Mouse (Mus musculus) hindbrain, embryonic 12.5 days (tissue): Measurements from ENCODE around the gene Stub1. TPM values are rescaled to one million over a fixed set of nuclear protein-coding genes. Genes with fewer than 3 reads are reported as not detected.
"Not testable (repeated sequence)": the region's sequence is repeated elsewhere in the genome, so short reads cannot be mapped to it uniquely, and the experiment has no call there.

Source experiments
- ATAC-seq: fragments of 200-750 bp; cut with Nextera tagmentation; 2 replicates; pipeline ENCODE4 v1.8.0; 2017; ENCODE audit warnings: moderate TSS enrichment; ENCODE audit not compliant: low FRiP score
- H3K27ac ChIP-seq: fragments of 300-500 bp; sonication (generic); 2 replicates; pipeline ENCODE4 v1.5.1; 2016; ENCODE audit warnings: mild to moderate bottlenecking
- H3K27me3 ChIP-seq: fragments of 300-500 bp; sonication (generic); 2 replicates; pipeline ENCODE4 v1.6.1; 2016; ENCODE audit warnings: mild to moderate bottlenecking
- H3K36me3 ChIP-seq: fragments of 300-500 bp; sonication (generic); 2 replicates; pipeline ENCODE4 v1.6.1; 2016; ENCODE audit warnings: mild to moderate bottlenecking
- H3K4me1 ChIP-seq: fragments of 300-500 bp; sonication (generic); 2 replicates; pipeline ENCODE4 v1.6.1; 2016
- H3K4me2 ChIP-seq: fragments of 300-500 bp; sonication (generic); replicated peaks from 2 replicates; pipeline ENCODE4 v1.6.1; 2016; ENCODE audit warnings: mild to moderate bottlenecking
- H3K4me3 ChIP-seq: fragments of 300-500 bp; sonication (generic); 2 replicates; pipeline ENCODE4 v1.5.1; 2016; ENCODE audit warnings: mild to moderate bottlenecking
- H3K9ac ChIP-seq: fragments of 300-500 bp; sonication (generic); 2 replicates; pipeline ENCODE4 v1.6.1; 2016; ENCODE audit warnings: mild to moderate bottlenecking, moderate library complexity
- H3K9me3 ChIP-seq: fragments of 300-500 bp; sonication (generic); replicated peaks from 2 replicates; pipeline ENCODE4 v1.6.1; 2016; ENCODE audit warnings: mild to moderate bottlenecking
- WGBS: fragments of 180-500 bp; shearing (Covaris S2); methylation state at CpG from one replicate; pipeline ENCODE4 v1.1.7; 2016; 5-methylcytosine and 5-hydroxymethylcytosine counted together
- polyA plus RNA-seq: library from polyadenylated mRNA; unstranded; fragments of >200 nt; fragmentation: Nextera tagmentation; extraction: Ambion mirVana; gene quantifications from 2 replicates; pipeline ENCODE4 v1.2.1, GENCODE M21; 2016

Stub1 gene
- polyA plus RNA-seq, 1 experiment from 2014 or later, result 291 TPM

DNA sequence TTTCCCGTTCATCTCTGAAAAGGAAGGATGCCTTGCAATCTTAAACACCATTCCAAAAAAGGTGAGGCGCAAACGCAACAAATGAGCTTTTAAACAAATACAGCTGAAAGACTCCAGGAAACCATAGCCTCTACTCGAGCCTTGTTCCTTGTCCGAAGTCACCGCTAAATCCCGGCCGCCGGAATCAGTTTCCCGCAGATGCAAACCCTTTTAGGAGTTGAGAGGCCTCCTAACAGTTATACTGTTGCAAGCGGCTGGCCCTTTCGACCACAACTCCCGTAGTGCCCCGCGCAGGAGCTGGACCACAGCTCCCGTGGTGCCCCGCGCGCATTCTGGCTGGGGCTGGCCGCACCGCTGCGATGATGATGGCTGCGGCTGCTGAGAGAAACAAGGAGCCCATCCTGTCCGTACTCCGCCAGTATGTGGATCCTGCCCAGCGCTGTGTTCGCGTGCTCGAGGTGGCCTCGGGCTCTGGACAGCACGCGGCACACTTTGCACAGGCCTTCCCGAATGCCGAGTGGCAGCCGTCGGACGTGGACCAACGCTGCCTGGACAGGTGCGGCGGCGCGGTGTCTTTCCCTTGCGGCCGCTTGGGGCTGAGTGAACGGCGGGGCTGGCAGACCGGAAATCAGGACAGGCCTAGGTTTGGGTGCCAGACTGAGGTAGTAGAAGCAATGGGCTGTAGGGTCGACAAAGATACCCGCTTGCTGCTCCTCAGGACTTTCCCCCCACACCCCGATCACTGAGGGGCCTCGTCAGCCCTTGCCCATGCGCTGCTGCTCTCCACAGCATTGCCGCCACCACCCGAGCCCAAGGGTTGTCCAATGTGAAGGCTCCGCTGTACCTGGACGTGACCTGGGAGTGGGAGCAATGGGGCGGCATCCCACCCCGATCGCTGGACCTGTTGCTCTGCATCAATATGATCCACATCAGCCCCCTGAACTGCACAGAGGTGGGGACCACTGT is 42.2 kb upstream of the Stub1 start:
- peak; percentile 93 for ATAC-seq
- peak overlapping the region; percentile 79 for H3K4me3 ChIP-seq
- 2% methylated on average over 59 of the region's 59 CpGs for WGBS
- peaks cover 28% of the 10 kb centered on the region for H3K4me1 ChIP-seq
- H3K9me3 ChIP-seq, result no peaks in the 10 kb centered on the region
- H3K36me3 ChIP-seq, result peaks cover 16% of the 10 kb centered on the region
- H3K9ac ChIP-seq, result peak overlapping the region; percentile 81
- H3K27me3 ChIP-seq, result no peaks in the 10 kb centered on the region
- peak overlapping the region; percentile 93 for H3K4me2 ChIP-seq
- peak overlapping the region; percentile 96 for H3K27ac ChIP-seq

DNA sequence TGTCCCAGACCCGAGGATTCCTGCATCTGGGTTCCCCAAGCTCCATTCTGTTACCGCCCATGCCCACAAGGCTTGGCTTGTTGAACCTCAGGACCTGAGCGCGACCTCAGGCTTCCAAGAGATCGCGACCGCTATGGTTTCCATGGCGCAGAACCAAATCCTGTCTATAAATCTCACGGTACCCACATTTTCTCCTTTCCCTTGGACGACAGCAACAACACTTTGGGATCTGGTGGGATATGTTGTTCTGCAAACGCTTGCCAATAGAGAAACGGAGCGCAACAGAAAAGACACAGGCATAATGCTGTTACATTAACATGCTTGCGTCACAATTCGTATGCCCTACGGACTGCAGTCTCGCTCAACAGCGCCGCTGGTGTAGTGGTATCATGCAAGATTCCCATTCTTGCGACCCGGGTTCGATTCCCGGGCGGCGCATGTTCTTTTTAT is 41.5 kb upstream of the Stub1 start, which contains the start of gene Mettl26:
Gene Mettl26, plus strand, starts transcription at position 354 of the 450 bp plus-strand sequence.
- no peaks in the 10 kb centered on the region for H3K9me3 ChIP-seq
- WGBS, result under 1% methylated on average over 25 of the region's 25 CpGs
- H3K27ac ChIP-seq, result peak within 1 kb of the TSS; percentile 96
- peak; percentile 73 for ATAC-seq
- peak within 1 kb of the TSS; percentile 79 for H3K4me3 ChIP-seq
- peak within 1 kb of the TSS; percentile 81 for H3K9ac ChIP-seq
- peaks cover 23% of the 10 kb centered on the region for H3K4me1 ChIP-seq
- H3K4me2 ChIP-seq, result peak within 1 kb of the TSS; percentile 93
- peaks cover 16% of the 10 kb centered on the region for H3K36me3 ChIP-seq
- H3K27me3 ChIP-seq, result no peaks in the 10 kb centered on the region

DNA sequence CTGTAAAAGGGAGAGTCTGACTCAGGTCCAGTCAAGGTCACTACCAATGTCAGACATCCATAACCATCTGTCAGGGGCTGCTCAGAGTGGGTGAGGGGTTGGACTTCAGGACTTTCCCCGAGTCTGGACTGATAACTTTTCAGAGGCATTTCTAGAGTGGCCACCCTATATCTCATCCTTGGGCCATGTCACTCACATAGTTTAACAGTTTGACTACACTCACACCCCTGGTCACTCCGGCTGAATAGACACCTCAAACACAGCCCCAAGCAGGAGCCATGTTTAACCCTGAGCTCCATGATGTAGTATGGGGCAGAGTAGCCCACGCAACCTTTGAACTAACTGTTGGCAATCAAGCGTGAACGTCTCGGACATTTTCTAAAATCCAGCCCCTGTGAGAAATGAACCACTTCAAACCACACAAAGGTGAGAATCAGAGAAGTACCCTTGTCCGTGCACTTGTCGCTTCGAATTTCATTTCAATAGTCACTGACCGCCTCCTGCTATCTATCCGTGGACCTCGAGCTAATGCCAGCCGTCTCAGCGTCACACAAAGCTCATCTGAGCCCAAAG is 41.0 kb upstream of the Stub1 start:
- Histone ChIP-seq H3K4me2 (peak overlapping the region; percentile 93), H3K4me3 (peak overlapping the region; percentile 79), H3K27me3 (no peaks in the 10 kb centered on the region), H3K9ac (peak overlapping the region; percentile 59), H3K4me1 (peaks cover 23% of the 10 kb centered on the region), H3K36me3 (peaks cover 15% of the 10 kb centered on the region), H3K9me3 (no peaks in the 10 kb centered on the region), H3K27ac (peak overlapping the region; percentile 96)
- 8% methylated on average over 14 of the region's 14 CpGs for WGBS
- ATAC-seq, result no peak; the same call in 1 of the 2 replicates

DNA sequence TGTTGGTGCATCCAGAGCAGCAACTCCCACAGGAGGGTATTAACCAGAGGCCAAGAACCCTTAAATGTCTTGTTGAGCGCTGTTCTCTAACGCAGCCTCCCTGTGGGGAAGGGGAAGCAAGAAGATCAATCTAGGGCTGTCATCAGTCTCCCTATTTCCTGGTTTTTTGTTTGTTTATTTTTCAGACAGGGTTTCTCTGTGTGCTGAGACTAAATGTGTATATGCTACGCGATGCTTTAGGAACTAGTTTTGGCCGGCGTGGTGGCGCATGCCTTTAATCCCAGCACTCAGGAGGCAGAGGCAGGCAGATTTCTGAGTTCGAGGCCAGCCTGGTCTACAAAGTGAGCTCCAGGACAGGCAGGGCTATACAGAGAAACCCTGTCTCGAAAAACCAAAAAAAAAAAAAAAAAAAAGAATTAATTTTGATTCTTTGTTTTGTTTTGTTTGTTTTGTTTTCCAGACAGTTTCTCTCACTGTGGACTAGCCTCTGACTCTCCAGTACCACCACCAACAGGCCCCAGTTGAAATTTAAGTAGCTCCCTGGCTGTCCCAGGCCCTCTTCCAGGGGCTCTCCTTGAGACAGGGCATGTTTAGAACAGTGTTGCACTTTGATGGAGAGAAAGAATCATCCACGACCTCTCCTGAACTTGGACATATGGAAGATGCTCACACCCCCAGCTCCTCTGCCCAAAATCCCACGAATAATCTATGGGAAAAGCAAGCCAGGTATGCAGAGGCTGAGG is 40.4 kb upstream of the Stub1 start:
- Histone ChIP-seq H3K4me3 (peak overlapping the region; percentile 79; the same call in 1 of the 2 replicates), H3K27me3 (no peaks in the 10 kb centered on the region), H3K9ac (peak overlapping the region; percentile 59; the same call in 1 of the 2 replicates), H3K27ac (0 out of 2 replicates have a peak overlapping the region, but pooled peaks have one; percentile 96), H3K4me2 (peak overlapping the region; percentile 93), H3K36me3 (peaks cover 8% of the 10 kb centered on the region), H3K4me1 (peaks cover 25% of the 10 kb centered on the region), H3K9me3 (no peaks in the 10 kb centered on the region)
- 70% methylated on average over 11 of the region's 11 CpGs for WGBS
- ATAC-seq, result no peak

DNA sequence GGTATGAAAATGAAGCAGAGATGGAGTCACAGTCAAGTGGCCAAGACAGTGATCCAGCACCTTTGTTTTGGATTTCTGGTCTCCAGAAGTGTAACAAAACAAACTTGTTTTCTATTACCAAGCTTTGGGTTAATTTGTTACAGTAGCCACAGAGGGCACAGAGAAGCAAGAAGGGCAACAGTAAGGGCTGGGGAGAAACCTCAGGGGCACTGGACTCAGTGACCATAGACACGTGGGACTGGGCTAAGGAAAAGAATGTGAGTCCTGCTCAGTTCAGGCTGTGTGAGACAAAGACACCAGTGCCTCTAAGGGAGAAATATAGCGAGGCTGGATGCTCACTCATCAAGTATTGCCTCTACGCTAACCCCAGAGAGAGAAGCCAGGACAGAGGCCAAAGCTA is 39.5 kb upstream of the Stub1 start:
- no peak overlapping the region for H3K4me2 ChIP-seq
- no peak overlapping the region for H3K4me3 ChIP-seq
- H3K36me3 ChIP-seq, result peaks cover 1% of the 10 kb centered on the region
- H3K4me1 ChIP-seq, result peaks cover 32% of the 10 kb centered on the region
- ATAC-seq, result no peak
- WGBS, result 76% methylated on average over 3 of the region's 3 CpGs
- no peak overlapping the region for H3K9ac ChIP-seq
- no peaks in the 10 kb centered on the region; the same call in 1 of the 2 replicates for H3K27me3 ChIP-seq
- H3K9me3 ChIP-seq, result no peaks in the 10 kb centered on the region
- H3K27ac ChIP-seq, result no peak overlapping the region

DNA sequence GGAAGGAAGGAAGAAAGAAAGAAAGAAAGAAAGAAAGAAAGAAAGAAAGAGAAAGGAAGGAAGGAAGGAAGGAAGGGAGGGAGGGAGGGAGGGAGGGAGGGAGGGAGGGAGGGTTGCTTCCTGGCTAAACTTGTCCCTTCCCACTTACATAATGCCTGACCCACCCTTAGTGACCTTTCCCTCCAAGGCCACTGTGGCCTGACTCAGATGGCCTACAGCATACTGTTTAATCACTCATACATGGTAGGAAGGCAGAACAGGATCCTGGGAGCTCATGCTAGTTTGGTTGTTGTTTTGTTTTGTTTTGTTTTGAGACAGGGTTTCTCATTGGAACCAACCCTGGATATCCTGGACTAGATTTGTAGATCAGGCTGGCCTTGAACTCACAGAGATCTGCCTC is 38.4 kb upstream of the Stub1 start:
- H3K36me3 ChIP-seq, H3K27me3 ChIP-seq, ATAC-seq, H3K27ac ChIP-seq, H3K4me3 ChIP-seq, H3K9me3 ChIP-seq, H3K9ac ChIP-seq, H3K4me2 ChIP-seq: not testable (repeated sequence)
- H3K4me1 ChIP-seq, result peaks cover 27% of the 10 kb centered on the region

DNA sequence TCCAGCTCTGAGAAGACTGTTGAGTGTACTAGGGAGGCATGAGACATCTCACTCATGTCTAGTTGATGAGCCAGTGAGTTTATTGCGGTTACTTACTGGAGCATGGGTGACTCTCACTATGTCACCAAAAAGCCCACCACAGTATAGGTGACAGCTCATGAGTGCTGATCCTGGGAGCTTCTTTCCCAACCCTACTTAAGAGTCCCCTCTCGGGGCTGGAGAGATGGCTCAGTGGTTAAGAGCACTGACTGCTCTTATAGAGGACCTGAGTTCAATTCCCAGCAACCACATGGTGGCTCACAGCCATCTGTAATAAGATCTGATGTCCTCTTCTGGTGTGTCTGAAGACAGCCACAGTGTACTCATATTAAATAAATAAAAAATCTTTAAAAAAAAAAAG is 36.8 kb upstream of the Stub1 start:
- H3K9me3 ChIP-seq, result no peaks in the 10 kb centered on the region
- H3K4me1 ChIP-seq, result peaks cover 18% of the 10 kb centered on the region
- no peaks in the 10 kb centered on the region for H3K36me3 ChIP-seq
- H3K27me3 ChIP-seq, result no peaks in the 10 kb centered on the region; the same call in 1 of the 2 replicates
- WGBS, result 79% methylated on average over 2 of the region's 2 CpGs
- no peak for ATAC-seq
- no peak overlapping the region for H3K27ac ChIP-seq
- H3K9ac ChIP-seq, result no peak overlapping the region
- no peak overlapping the region for H3K4me3 ChIP-seq
- H3K4me2 ChIP-seq, result no peak overlapping the region

DNA sequence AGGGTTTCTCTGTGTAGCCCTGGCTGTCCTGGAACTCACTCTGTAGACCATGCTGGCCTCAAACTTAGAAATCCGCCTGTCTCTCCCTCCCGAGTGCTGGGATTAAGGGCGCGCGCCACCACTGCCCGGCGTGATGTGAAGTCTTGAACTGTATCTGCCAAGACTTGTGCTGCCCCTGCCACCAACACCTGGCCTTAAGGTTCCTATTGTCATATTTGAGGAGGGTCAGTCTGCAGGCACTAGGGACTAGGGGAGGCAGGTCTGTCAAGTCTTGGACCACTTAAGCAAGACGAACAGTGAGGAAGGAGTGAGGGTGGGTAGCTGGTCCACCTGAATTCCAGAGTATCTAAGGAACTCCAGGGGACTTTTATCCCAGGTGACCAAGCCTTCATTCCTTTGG is 36.3 kb upstream of the Stub1 start:
- H3K4me3 ChIP-seq, result no peak overlapping the region
- WGBS, result 89% methylated on average over 8 of the region's 8 CpGs
- no peak for ATAC-seq
- no peaks in the 10 kb centered on the region for H3K9me3 ChIP-seq
- H3K4me1 ChIP-seq, result peaks cover 18% of the 10 kb centered on the region
- H3K4me2 ChIP-seq, result no peak overlapping the region
- H3K9ac ChIP-seq, result no peak overlapping the region
- H3K27me3 ChIP-seq, result no peaks in the 10 kb centered on the region; the same call in 1 of the 2 replicates
- no peaks in the 10 kb centered on the region for H3K36me3 ChIP-seq
- H3K27ac ChIP-seq, result no peak overlapping the region

DNA sequence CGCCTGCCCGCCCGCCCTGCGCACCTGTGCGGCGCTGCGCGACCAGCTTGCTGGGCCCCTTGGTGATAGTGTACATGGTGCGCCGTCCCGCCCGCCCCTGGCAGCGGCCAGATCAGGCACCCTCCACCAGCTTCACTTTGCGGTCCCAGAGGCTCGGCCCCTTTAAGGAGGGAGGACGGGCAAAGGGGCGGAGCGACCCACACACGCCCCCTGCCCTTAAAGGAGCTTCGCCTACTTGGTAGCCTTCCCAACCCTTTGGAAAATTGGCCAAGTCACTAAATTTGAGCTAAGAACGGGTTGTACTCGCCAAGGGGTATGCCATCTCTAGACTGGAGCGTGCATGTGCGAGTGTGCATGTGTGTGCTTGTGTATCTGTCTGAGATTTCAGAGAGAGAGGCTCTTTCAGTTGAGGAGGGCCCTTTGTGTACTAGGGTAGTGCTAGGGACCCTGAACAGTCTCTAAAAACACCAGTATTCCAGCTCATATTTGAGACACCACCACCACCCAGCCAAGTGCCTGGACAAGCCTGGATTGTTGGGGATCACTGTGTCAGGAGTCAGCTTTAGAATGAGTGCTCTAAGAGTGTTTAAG is 35.5 kb upstream of the Stub1 start, which contains the start of gene Mcrip2:
Gene Mcrip2, minus strand, starts transcription at position 164 of the 591 bp plus-strand sequence.
- Histone ChIP-seq H3K36me3 (no peaks in the 10 kb centered on the region), H3K4me2 (peak within 1 kb of the TSS; percentile 99), H3K4me3 (peak within 1 kb of the TSS; percentile 81), H3K27ac (peak within 1 kb of the TSS; percentile 58), H3K4me1 (peaks cover 11% of the 10 kb centered on the region), H3K9ac (peak within 1 kb of the TSS; percentile 70), H3K9me3 (no peaks in the 10 kb centered on the region), H3K27me3 (no peaks in the 10 kb centered on the region; the same call in 1 of the 2 replicates)
- under 1% methylated on average over 21 of the region's 24 CpGs for WGBS
- ATAC-seq, result peak; percentile 84

DNA sequence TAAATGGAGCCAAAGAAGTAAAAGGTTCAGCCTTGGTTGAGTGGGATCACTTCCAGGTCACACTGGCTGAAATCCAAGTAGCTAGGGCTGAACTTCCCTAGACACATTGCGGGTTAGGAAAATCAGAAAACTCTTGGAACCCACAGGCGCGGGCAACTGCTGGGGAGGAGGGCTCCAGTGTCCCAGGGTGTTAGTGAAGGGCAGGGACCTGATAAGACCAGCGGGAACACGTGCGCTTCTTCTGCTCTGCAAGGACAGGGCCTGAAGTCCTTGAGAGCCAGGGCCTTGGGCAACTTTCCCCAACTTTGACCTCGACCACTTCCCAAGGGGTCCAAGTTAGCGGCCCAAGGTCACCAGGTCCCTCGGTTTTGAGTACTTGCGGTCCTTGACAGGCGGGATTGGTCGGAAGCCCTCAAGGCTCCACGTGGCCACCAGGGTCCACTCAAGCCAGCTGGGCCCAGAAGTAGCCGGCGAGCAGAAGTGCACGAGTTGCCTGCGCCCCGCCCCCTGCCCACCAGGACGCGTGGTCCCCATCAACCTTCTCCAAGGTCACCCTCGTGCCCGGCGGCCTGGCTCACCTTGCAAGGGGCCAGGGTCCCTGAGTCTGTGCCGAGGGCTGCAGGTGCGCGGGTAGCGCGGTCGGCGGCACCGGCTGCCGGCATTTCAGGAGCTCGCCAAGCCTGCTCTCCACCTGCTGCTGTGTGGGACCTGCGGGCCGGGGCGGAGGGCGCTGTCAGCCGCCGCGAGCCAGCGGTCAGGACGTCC is 34.8 kb upstream of the Stub1 start:
- 1% methylated on average over 42 of the region's 42 CpGs for WGBS

DNA sequence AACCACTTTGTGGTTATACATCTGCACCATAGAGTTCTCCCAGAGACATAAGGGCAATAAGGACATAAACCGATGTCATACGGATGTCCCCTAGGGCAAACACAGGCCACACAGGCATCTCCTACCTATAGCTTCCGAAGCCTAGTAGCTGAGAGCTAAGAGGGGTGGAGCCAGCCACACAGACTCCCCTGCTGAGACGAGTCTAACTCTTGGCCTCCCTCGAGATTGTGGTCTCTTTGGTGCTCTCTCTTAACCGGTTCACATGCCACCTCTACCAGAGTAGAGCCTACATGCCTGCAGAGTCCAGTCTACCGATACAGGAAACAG is 34.3 kb upstream of the Stub1 start:
- Histone ChIP-seq H3K4me2 (peak overlapping the region; percentile 99), H3K9me3 (no peaks in the 10 kb centered on the region), H3K36me3 (no peaks in the 10 kb centered on the region), H3K4me3 (peak overlapping the region; percentile 81; the same call in 1 of the 2 replicates), H3K4me1 (peaks cover 11% of the 10 kb centered on the region), H3K9ac (no peak overlapping the region), H3K27ac (no peak overlapping the region), H3K27me3 (no peaks in the 10 kb centered on the region; the same call in 1 of the 2 replicates)
- 19% methylated on average over 7 of the region's 7 CpGs for WGBS
- no peak for ATAC-seq

More for the DNA sequence above, 34.8 kb upstream of the Stub1 start:
- peaks cover 11% of the 10 kb centered on the region for H3K4me1 ChIP-seq
- peak overlapping the region; percentile 99 for H3K4me2 ChIP-seq
- H3K27me3 ChIP-seq, result no peaks in the 10 kb centered on the region; the same call in 1 of the 2 replicates
- no peaks in the 10 kb centered on the region for H3K36me3 ChIP-seq
- peak overlapping the region; percentile 81 for H3K4me3 ChIP-seq
- ATAC-seq, result peak; percentile 62
- peak overlapping the region; percentile 70 for H3K9ac ChIP-seq
- H3K27ac ChIP-seq, result no peak overlapping the region; the same call in 1 of the 2 replicates
- no peaks in the 10 kb centered on the region for H3K9me3 ChIP-seq
